Mouse (Mus musculus) neural tube, embryonic 15.5 days (tissue): ENCODE data around the gene Mlc1. TPM values are rescaled to one million over a fixed set of nuclear protein-coding genes. Genes with fewer than 3 reads are reported as not detected.

ENCODE experiments used
- ATAC-seq: fragments of 200-750 bp; cut with Nextera tagmentation; 2 replicates; pipeline ENCODE4 v1.8.0; 2017; ENCODE audit warnings: mild to moderate bottlenecking, moderate TSS enrichment, moderate library complexity; ENCODE audit not compliant: low FRiP score
- H3K27ac ChIP-seq: fragments of 300-500 bp; sonication (generic); replicated peaks from 2 replicates; pipeline ENCODE4 v1.5.1; 2015; ENCODE audit warnings: mild to moderate bottlenecking, inconsistent platforms
- H3K27me3 ChIP-seq: fragments of 300-500 bp; sonication (generic); replicated peaks from 2 replicates; pipeline ENCODE4 v1.6.1; 2015; ENCODE audit warnings: inconsistent platforms
- H3K36me3 ChIP-seq: fragments of 300-500 bp; sonication (generic); 2 replicates; pipeline ENCODE4 v1.6.1; 2015; ENCODE audit warnings: inconsistent platforms
- H3K4me1 ChIP-seq: fragments of 300-500 bp; sonication (generic); 2 replicates; pipeline ENCODE4 v1.6.1; 2015; ENCODE audit warnings: inconsistent platforms
- H3K4me2 ChIP-seq: fragments of 300-500 bp; sonication (generic); 2 replicates; pipeline ENCODE4 v1.6.1; 2015; ENCODE audit warnings: inconsistent platforms, mild to moderate bottlenecking, moderate library complexity
- H3K4me3 ChIP-seq: fragments of 300-500 bp; sonication (generic); replicated peaks from 2 replicates; pipeline ENCODE4 v1.5.1; 2015; ENCODE audit warnings: mild to moderate bottlenecking, inconsistent platforms
- H3K9ac ChIP-seq: fragments of 300-500 bp; sonication (generic); replicated peaks from 2 replicates; pipeline ENCODE4 v1.6.1; 2015; ENCODE audit warnings: mild to moderate bottlenecking, inconsistent platforms
- H3K9me3 ChIP-seq: fragments of 300-500 bp; sonication (generic); replicated peaks from 2 replicates; pipeline ENCODE4 v1.6.1; 2016; ENCODE audit warnings: inconsistent platforms
- WGBS: fragments of 180-500 bp; shearing (Covaris S2); methylation state at CpG from one replicate; pipeline ENCODE4 v1.1.7; 2015; ENCODE audit warnings: mixed read lengths; 5-methylcytosine and 5-hydroxymethylcytosine counted together
- polyA plus RNA-seq: library from polyadenylated mRNA; unstranded; fragments of >200 nt; fragmentation: Nextera tagmentation; extraction: Ambion mirVana; gene quantifications from 2 replicates; pipeline ENCODE4 v1.2.1, GENCODE M21; 2015

Mlc1 gene
- polyA plus RNA-seq, 1 experiment from 2014 or later, result 21.4 TPM

- no peak overlapping the region for H3K27ac ChIP-seq
- H3K9ac ChIP-seq, result no peak overlapping the region
- no peaks in the 10 kb centered on the region for H3K27me3 ChIP-seq
- H3K9me3 ChIP-seq, result no peaks in the 10 kb centered on the region
- H3K4me1 ChIP-seq, result no peaks in the 10 kb centered on the region
- no peak for ATAC-seq
- no peak overlapping the region for H3K4me2 ChIP-seq
- WGBS, result 52% methylated on average over 7 of the region's 7 CpGs
- no peak overlapping the region for H3K4me3 ChIP-seq
- H3K36me3 ChIP-seq, result no peaks in the 10 kb centered on the region
Observed at GRCm38 (mm10) chr15:88934141-88934540, 44.7 kb downstream of the Mlc1 start.

- Histone ChIP-seq H3K4me1 (no peaks in the 10 kb centered on the region), H3K9ac (no peak overlapping the region), H3K27ac (no peak overlapping the region), H3K27me3 (no peaks in the 10 kb centered on the region), H3K9me3 (no peaks in the 10 kb centered on the region), H3K4me2 (no peak overlapping the region), H3K36me3 (no peaks in the 10 kb centered on the region), H3K4me3 (no peak overlapping the region)
- ATAC-seq, result no peak
- 84% methylated on average over 10 of the region's 10 CpGs for WGBS
Observed at GRCm38 (mm10) chr15:88932667-88933066, 46.1 kb downstream of the Mlc1 start.

- H3K27me3 ChIP-seq, result no peaks in the 10 kb centered on the region
- H3K4me3 ChIP-seq, result no peak overlapping the region
- no peaks in the 10 kb centered on the region for H3K36me3 ChIP-seq
- peaks cover 4% of the 10 kb centered on the region; the same call in 1 of the 2 replicates for H3K4me1 ChIP-seq
- H3K9me3 ChIP-seq, result no peaks in the 10 kb centered on the region
- no peak overlapping the region for H3K9ac ChIP-seq
- WGBS, result 81% methylated on average over 6 of the region's 6 CpGs
- ATAC-seq, result no peak
- H3K27ac ChIP-seq, result no peak overlapping the region
- no peak overlapping the region for H3K4me2 ChIP-seq
Observed at GRCm38 (mm10) chr15:88921992-88922310, 56.9 kb downstream of the Mlc1 start.

GRCm38 (mm10) chr15:88921131-88921991, 57.4 kb downstream of the Mlc1 start:
- Histone ChIP-seq H3K27me3 (no peaks in the 10 kb centered on the region), H3K9ac (no peak overlapping the region), H3K9me3 (no peaks in the 10 kb centered on the region), H3K4me2 (no peak overlapping the region; the same call in 1 of the 2 replicates), H3K27ac (no peak overlapping the region), H3K36me3 (no peaks in the 10 kb centered on the region), H3K4me1 (peaks cover 4% of the 10 kb centered on the region; the same call in 1 of the 2 replicates), H3K4me3 (no peak overlapping the region)
- 27% methylated on average over 12 of the region's 12 CpGs for WGBS
- no peak for ATAC-seq

GRCm38 (mm10) chr15:88920065-88920464, 58.7 kb downstream of the Mlc1 start:
- Histone ChIP-seq H3K36me3 (no peaks in the 10 kb centered on the region), H3K9me3 (no peaks in the 10 kb centered on the region), H3K4me3 (no peak overlapping the region), H3K27me3 (no peaks in the 10 kb centered on the region), H3K4me1 (peaks cover 4% of the 10 kb centered on the region; the same call in 1 of the 2 replicates), H3K27ac (no peak overlapping the region), H3K9ac (no peak overlapping the region), H3K4me2 (no peak overlapping the region)
- 100% methylated on average over 1 of the region's 1 CpGs for WGBS
- no peak for ATAC-seq

- H3K27ac ChIP-seq, result no peak overlapping the region
- H3K36me3 ChIP-seq, result no peaks in the 10 kb centered on the region
- no peak overlapping the region for H3K9ac ChIP-seq
- 83% methylated on average over 12 of the region's 12 CpGs for WGBS
- H3K9me3 ChIP-seq, result no peaks in the 10 kb centered on the region
- peaks cover 4% of the 10 kb centered on the region; the same call in 1 of the 2 replicates for H3K4me1 ChIP-seq
- H3K4me3 ChIP-seq, result no peak overlapping the region
- H3K27me3 ChIP-seq, result no peaks in the 10 kb centered on the region
- H3K4me2 ChIP-seq, result no peak overlapping the region
- ATAC-seq, result no peak
Observed at GRCm38 (mm10) chr15:88919328-88919727, 59.5 kb downstream of the Mlc1 start.

GRCm38 (mm10) chr15:88917126-88917525, 61.7 kb downstream of the Mlc1 start:
- H3K9me3 ChIP-seq, result no peaks in the 10 kb centered on the region
- 99% methylated on average over 8 of the region's 8 CpGs for WGBS
- no peak for ATAC-seq
- no peak overlapping the region for H3K27ac ChIP-seq
- H3K4me2 ChIP-seq, result no peak overlapping the region
- no peaks in the 10 kb centered on the region for H3K27me3 ChIP-seq
- no peak overlapping the region for H3K9ac ChIP-seq
- no peaks in the 10 kb centered on the region for H3K36me3 ChIP-seq
- H3K4me3 ChIP-seq, result no peak overlapping the region
- H3K4me1 ChIP-seq, result peaks cover 4% of the 10 kb centered on the region; the same call in 1 of the 2 replicates

- 45% methylated on average over 3 of the region's 3 CpGs for WGBS
- no peak overlapping the region for H3K4me2 ChIP-seq
- no peak overlapping the region for H3K9ac ChIP-seq
- no peak for ATAC-seq
- H3K4me3 ChIP-seq, result no peak overlapping the region
- peaks cover 4% of the 10 kb centered on the region; the same call in 1 of the 2 replicates for H3K4me1 ChIP-seq
- H3K27ac ChIP-seq, result no peak overlapping the region
- H3K9me3 ChIP-seq, result no peaks in the 10 kb centered on the region
- H3K27me3 ChIP-seq, result no peaks in the 10 kb centered on the region
- no peaks in the 10 kb centered on the region for H3K36me3 ChIP-seq
Observed at GRCm38 (mm10) chr15:88916366-88916765, 62.4 kb downstream of the Mlc1 start.

- Histone ChIP-seq H3K4me3 (no peak overlapping the region), H3K9ac (no peak overlapping the region), H3K9me3 (no peaks in the 10 kb centered on the region), H3K36me3 (no peaks in the 10 kb centered on the region), H3K27me3 (no peaks in the 10 kb centered on the region), H3K4me1 (no peaks in the 10 kb centered on the region), H3K4me2 (no peak overlapping the region), H3K27ac (no peak overlapping the region)
- ATAC-seq, result no peak
- 95% methylated on average over 7 of the region's 7 CpGs for WGBS
Observed at GRCm38 (mm10) chr15:88915046-88915445, 63.8 kb downstream of the Mlc1 start.

GRCm38 (mm10) chr15:88906347-88906746, 72.5 kb downstream of the Mlc1 start:
- Histone ChIP-seq H3K27me3 (no peaks in the 10 kb centered on the region), H3K36me3 (no peaks in the 10 kb centered on the region), H3K4me2 (no peak overlapping the region), H3K9me3 (no peaks in the 10 kb centered on the region), H3K4me3 (no peak overlapping the region), H3K27ac (no peak overlapping the region), H3K4me1 (no peaks in the 10 kb centered on the region), H3K9ac (no peak overlapping the region)
- WGBS, result 60% methylated on average over 4 of the region's 4 CpGs
- no peak for ATAC-seq
